Mouse (Mus musculus): ENCODE measurements at regions not wholly inside any gene's neighbourhood (a gene's known extent, or its start where the extent isn't known, plus 50 kb on each side); places are given as distances from the start of the nearest gene placed in this dataset.

GRCm38 (mm10) chr13:82849037-82849436 is 654.8 kb upstream of the Mef2c start:
- TF ChIP-seq CTCF (IDR thresholded peaks at IDR 0.05): no peak
- intact Hi-C loops (cut with DNase I): no loop called here
- H3K27ac ChIP-seq: no peak overlapping the region
- DNase-seq (ENCODE audit: extremely low spot score in 1 of 2, low spot score in 2 of 2): no peak
- no peak overlapping the region for H3K4me3 ChIP-seq

- DNase-seq (ENCODE audit: extremely low spot score in 1 of 2, low spot score in 2 of 2): no peak
- Histone ChIP-seq H3K4me3 (no peak overlapping the region), H3K27ac (no peak overlapping the region)
- TF ChIP-seq CTCF (IDR thresholded peaks at IDR 0.05): no peak
- intact Hi-C loops (cut with DNase I): no loop called here
Observed at GRCm38 (mm10) chr13:82869869-82870268, 634.0 kb upstream of the Mef2c start.

GRCm38 (mm10) chr13:82874091-82874490 is 629.7 kb upstream of the Mef2c start:
- intact Hi-C loops (cut with DNase I): no loop called here
- DNase-seq (ENCODE audit: extremely low spot score in 1 of 2, low spot score in 2 of 2): no peak
- no peak for TF ChIP-seq CTCF (IDR thresholded peaks at IDR 0.05)
- no peak overlapping the region for H3K27ac ChIP-seq
- no peak overlapping the region for H3K4me3 ChIP-seq

- no peak overlapping the region for H3K4me3 ChIP-seq
- DNase-seq (ENCODE audit: extremely low spot score in 1 of 2, low spot score in 2 of 2): no peak
- TF ChIP-seq CTCF (IDR thresholded peaks at IDR 0.05): no peak
- no peak overlapping the region for H3K27ac ChIP-seq
- intact Hi-C loops (cut with DNase I): no loop called here
Observed at GRCm38 (mm10) chr13:82883368-82883767, 620.5 kb upstream of the Mef2c start.

GRCm38 (mm10) chr13:82888755-82889154 is 615.1 kb upstream of the Mef2c start:
- intact Hi-C loops (cut with DNase I): no loop called here
- Histone ChIP-seq H3K27ac (no peak overlapping the region), H3K4me3 (no peak overlapping the region)
- no peak for DNase-seq (ENCODE audit: extremely low spot score in 1 of 2, low spot score in 2 of 2)
- TF ChIP-seq CTCF (IDR thresholded peaks at IDR 0.05): no peak

GRCm38 (mm10) chr13:82892731-82893130 is 611.1 kb upstream of the Mef2c start:
- intact Hi-C loops (cut with DNase I): no loop called here
- peak in 1 of 2 experiments; percentile 33 for DNase-seq (ENCODE audit: extremely low spot score in 1 of 2, low spot score in 2 of 2)
- H3K27ac ChIP-seq: peak overlapping the region; percentile 3
- TF ChIP-seq CTCF (IDR thresholded peaks at IDR 0.05): no peak
- no peak overlapping the region for H3K4me3 ChIP-seq

GRCm38 (mm10) chr13:82899686-82900085 is 604.1 kb upstream of the Mef2c start:
- Histone ChIP-seq H3K4me3 (no peak overlapping the region), H3K27ac (no peak overlapping the region)
- intact Hi-C loops (cut with DNase I): loop anchor here (10.0 kb wide), 1 partner anchor 455 kb away; no protein-coding TSS in a partner anchor
- no peak for DNase-seq (ENCODE audit: extremely low spot score in 1 of 2, low spot score in 2 of 2)
- TF ChIP-seq CTCF (IDR thresholded peaks at IDR 0.05): no peak

- TF ChIP-seq CTCF (IDR thresholded peaks at IDR 0.05): no peak
- Histone ChIP-seq H3K27ac (no peak overlapping the region), H3K4me3 (no peak overlapping the region)
- intact Hi-C loops (cut with DNase I): loop anchor here (10.0 kb wide), 1 partner anchor 453 kb away; no protein-coding TSS in a partner anchor
- DNase-seq (ENCODE audit: extremely low spot score in 1 of 2, low spot score in 2 of 2): no peak
Observed at GRCm38 (mm10) chr13:82902160-82902559, 601.7 kb upstream of the Mef2c start.

GRCm38 (mm10) chr13:82903637-82904036 is 600.2 kb upstream of the Mef2c start:
- intact Hi-C loops (cut with DNase I): loop anchor here (10.0 kb wide), 1 partner anchor 451 kb away; no protein-coding TSS in a partner anchor

GRCm38 (mm10) chr13:82907689-82908088 is 596.1 kb upstream of the Mef2c start:
- no peak for TF ChIP-seq CTCF (IDR thresholded peaks at IDR 0.05)
- DNase-seq (ENCODE audit: extremely low spot score in 1 of 2, low spot score in 2 of 2): no peak
- intact Hi-C loops (cut with DNase I): loop anchor here (2.0 to 10.0 kb wide), 6 partner anchors 90 to 965 kb away; no protein-coding TSS in a partner anchor
- no peak overlapping the region for H3K4me3 ChIP-seq
- peak overlapping the region; percentile 75 for H3K27ac ChIP-seq

More at GRCm38 (mm10) chr13:82903637-82904036, 600.2 kb upstream of the Mef2c start:
- Histone ChIP-seq H3K27ac (no peak overlapping the region; the same call in 1 of the 2 replicates), H3K4me3 (no peak overlapping the region)
- no peak for TF ChIP-seq CTCF (IDR thresholded peaks at IDR 0.05)
- no peak for DNase-seq (ENCODE audit: extremely low spot score in 1 of 2, low spot score in 2 of 2)

GRCm38 (mm10) chr13:82909151-82909550 is 594.7 kb upstream of the Mef2c start:
- TF ChIP-seq CTCF (IDR thresholded peaks at IDR 0.05): no peak
- intact Hi-C loops (cut with DNase I): loop anchor here (5.0 to 10.0 kb wide), 4 partner anchors 92 to 967 kb away; no protein-coding TSS in a partner anchor
- H3K27ac ChIP-seq: peak overlapping the region; percentile 75
- no peak overlapping the region for H3K4me3 ChIP-seq
- DNase-seq (ENCODE audit: extremely low spot score in 1 of 2, low spot score in 2 of 2): no peak

- no peak overlapping the region for H3K4me3 ChIP-seq
- intact Hi-C loops (cut with DNase I): loop anchor here (5.0 kb wide), 1 partner anchor 34 kb away; no protein-coding TSS in a partner anchor
- no peak for DNase-seq (ENCODE audit: extremely low spot score in 1 of 2, low spot score in 2 of 2)
- TF ChIP-seq CTCF (IDR thresholded peaks at IDR 0.05): no peak
- H3K27ac ChIP-seq: peak overlapping the region; percentile 60
Observed at GRCm38 (mm10) chr13:82912859-82913258, 591.0 kb upstream of the Mef2c start.

- DNase-seq (ENCODE audit: extremely low spot score in 1 of 2, low spot score in 2 of 2): no peak
- intact Hi-C loops (cut with DNase I): no loop called here
- Histone ChIP-seq H3K27ac (no peak overlapping the region), H3K4me3 (no peak overlapping the region)
- no peak for TF ChIP-seq CTCF (IDR thresholded peaks at IDR 0.05)
Observed at GRCm38 (mm10) chr13:82915194-82915593, 588.6 kb upstream of the Mef2c start.
